Mouse (Mus musculus) ovary, adult 10 weeks (tissue): ENCODE measurements around the gene Otx2. TPM values are rescaled to one million over a fixed set of nuclear protein-coding genes. Genes with fewer than 3 reads are reported as not detected.

Source experiments
- polyA plus RNA-seq: library from polyadenylated mRNA; stranded (reverse); fragments of 350-450 nt; fragmentation: Illumina TruSeq; extraction: RNeasy Lipid Tissue Mini Kit (QIAGEN cat#74804); gene quantifications from one replicate; pipeline ENCODE4 v1.2.3, GENCODE M21; 2014

The Otx2 gene
- polyA plus RNA-seq = not detected

DNA sequence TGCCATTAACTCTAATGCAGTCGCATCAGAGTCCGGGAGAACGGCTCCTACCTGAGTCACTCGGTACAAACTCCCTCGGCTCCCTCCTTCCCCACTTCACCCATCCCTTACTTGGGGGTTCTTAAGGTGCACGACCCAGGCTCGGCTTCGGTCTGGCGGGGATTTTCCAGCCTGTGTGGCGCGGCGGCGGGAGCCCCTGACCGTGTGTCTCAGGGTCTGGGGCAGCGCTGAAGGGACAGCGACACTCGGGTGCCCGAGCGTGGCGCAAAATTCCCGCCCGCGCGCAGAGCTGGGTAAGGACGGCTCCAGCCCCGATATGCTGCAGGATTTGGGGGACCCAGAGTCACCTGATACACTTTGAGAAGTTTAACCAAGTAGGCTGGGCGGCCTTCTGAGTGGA, at the start of gene Otx2:
Gene Otx2 (minus strand): TSS at position 279 of the 400 bp plus-strand sequence.

Other genes starting within 250 kb of the Otx2 start
- 41.6 TPM for gene Tmem260, start 227.7 kb downstream of the Otx2 start, polyA plus RNA-seq